Mouse (Mus musculus) layer of hippocampus, adult 9-11 months (tissue): Measurements from ENCODE around the gene Gm39115.
"Not testable (repeated sequence)": the region's sequence is repeated elsewhere in the genome, so short reads cannot be mapped to it uniquely, and the experiment has no call there.

Experiments used
- DNase-seq: peaks from one replicate; pipeline ENCODE4 v3.0.0; 2022

Gm39115 gene

DNA sequence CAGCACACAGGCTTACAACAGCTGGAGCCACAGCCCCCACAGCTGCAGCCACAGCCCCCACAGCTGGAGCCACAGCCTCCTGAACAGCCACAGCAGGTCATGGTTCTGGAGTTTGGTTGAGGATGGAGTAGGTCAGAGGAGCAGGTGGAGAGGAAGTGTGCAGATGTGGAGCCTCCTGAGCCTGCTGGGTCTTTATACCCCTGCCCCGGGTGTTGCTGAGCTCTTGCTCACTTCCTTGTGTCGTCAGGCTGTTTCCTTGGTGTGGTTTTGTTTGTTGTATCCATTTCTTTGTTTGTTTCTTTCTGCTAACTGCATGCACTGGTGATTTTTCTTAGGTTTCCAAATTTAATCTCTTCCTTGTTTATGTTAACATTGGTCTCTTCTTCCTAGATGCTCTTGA lies at the start of gene Gm39115:
TSS of gene Gm39115 (minus strand) at position 101 of the 400 bp plus-strand sequence.
- not testable (repeated sequence) for DNase-seq

DNA sequence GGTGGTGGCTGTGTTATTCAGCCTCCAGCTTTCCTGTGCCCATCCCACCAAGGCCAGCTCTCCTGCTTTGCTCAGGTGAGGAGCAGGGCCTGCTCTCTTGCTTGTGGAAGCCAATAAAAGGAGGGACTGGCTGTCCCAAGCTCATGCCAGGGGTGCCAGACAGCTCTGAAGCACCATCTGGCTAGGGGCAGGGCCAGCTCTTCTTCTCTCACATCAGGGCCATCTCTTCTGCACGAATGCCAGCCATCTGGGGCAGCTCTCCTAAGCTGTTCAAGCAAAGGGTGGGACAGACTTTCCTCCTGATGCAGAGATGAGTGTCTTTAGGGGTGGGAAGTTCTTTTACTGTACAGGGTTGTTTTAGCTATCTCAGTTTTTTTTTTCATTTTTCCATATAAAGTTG lies 45.2 kb upstream of the Gm39115 start:
- DNase-seq, result no peak

DNA sequence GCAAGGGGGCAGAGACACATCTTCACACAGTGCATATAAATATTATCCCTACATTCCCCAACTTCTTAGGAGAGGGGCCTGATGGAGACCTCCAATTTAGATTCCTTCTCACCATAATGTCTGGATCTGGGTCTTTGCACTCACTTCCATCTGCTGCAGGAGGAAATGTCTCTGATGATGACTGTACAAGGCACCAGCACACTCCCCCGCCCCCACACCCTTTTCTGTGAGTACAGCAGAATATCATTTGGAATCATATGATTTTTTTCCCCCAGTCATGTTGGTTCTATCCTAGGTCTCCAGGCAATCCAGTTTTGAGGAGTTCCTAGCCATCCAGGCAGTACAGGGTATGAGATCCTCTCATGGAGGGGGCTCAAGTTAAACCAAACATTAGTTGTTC lies 42.9 kb upstream of the Gm39115 start:
- peak; percentile 22 for DNase-seq

DNA sequence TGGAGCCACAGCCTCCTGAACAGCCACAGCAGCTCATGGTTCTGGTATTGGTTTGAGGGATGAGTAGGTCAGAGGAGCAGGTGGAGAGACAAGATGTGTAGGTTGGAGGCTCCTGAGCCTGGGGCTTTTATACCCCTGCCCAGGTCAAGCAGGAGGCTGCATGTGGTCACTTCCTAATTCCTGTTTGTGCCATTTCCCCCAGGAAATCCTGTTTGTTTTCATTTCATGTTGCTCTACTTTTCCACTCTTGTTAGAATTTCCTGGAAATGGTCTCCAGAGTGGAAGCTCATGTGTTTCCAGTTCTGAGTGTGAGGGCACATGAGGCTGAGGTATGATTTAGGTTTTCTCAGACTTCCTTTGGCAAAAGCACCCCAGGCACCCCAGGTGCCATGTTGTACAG lies 40.1 kb upstream of the Gm39115 start, which contains the start of gene Krtap5-2:
TSS of gene Krtap5-2 (minus strand) at position 101 of the 400 bp plus-strand sequence.
- not testable (repeated sequence) for DNase-seq

DNA sequence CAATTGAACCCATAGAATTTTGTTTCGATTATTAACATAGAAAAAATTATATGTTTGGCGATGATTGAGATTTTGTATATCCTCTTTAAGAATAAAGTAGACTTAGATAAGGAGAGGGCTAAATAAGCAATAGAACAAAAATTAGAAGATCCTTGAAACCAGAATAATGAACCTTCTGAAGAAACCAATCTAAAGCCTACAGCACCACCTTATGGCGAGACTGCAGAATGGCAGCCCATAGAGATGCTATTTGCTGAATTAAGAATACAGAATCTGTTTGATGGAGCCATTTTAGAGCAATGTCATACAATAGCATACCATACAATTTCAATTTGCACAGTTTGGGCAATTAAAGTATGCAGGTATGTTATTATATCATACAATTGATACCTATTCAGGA lies 34.0 kb upstream of the Gm39115 start:
- no peak for DNase-seq

DNA sequence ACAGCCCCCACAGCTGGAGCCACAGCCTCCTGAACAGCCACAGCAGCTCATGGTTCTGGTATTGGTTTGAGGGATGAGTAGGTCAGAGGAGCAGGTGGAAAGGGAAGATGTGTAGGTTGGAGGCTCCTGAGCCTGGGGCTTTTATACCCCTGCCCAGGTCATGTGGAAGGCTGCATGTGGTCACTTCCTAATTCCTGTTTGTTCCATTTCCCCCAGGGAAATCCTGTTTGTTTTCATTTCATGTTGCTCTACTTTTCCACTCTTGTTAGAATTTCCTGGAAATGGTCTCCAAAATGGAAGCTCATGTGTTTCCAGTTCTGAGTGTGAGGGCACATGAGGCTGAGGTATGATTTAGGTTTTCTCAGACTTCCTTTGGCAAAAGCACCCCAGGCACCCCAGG lies 29.8 kb upstream of the Gm39115 start, which contains the start of gene Gm4553:
TSS of gene Gm4553 (minus strand) at position 101 of the 400 bp plus-strand sequence.
- not testable (repeated sequence) for DNase-seq

DNA sequence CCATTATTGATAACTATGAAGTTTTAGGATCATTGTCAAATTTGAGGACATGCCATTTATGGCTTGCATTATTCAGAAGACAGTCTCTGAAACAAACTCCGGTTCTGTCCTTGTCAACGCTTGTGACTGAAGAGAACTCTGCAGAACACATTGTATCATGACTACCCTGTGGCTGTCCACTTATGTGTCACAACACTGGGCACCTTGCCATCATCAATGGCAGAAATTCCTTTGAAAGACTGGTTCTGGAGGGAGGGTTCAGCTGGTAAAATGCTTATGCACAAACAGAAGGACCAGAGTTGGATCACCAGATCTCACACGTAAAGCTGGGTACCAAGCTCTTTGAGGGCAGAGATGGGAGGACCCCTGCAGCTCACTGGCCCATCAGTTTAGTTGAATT lies 23.5 kb upstream of the Gm39115 start:
- no peak for DNase-seq

DNA sequence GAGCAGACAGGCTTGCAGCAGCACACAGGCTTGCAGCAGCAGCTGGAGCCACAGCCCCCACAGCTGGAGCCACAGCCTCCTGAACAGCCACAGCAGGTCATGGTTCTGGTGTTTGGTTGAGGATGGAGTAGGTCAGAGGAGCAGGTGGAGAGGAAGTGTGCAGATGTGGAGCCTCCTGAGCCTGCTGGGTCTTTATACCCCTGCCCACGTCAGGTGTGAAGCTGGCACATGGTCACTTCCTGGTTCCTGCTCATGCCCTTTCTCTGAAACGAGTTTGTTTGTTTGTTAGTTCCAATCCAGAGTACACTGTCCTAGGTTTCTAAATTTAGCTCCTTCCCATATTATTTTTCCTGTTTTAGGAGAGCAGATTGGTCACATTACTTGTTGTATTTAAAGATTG lies 21.2 kb upstream of the Gm39115 start, which contains the start of gene Gm29735:
TSS of gene Gm29735 (minus strand) at position 101 of the 400 bp plus-strand sequence.
- not testable (repeated sequence) for DNase-seq

DNA sequence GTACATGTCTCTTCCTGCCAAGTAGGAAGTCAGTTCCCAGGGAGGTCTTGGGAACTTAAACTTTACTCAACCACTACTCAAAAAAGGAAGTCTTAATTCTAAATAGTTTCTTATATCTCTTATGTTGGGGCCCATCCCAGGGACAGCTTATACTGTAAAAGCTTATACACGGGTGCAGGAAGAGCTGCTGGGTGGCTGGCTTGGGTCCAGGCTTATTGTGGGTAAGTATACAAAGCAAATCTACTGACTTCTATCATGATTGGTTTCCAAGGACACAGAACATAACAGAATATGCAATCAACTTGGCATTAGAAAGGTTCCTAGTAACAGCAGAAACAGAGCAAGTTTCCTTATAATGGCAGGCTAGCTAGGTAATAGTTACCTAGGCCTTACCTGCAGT lies 19.5 kb upstream of the Gm39115 start:
- DNase-seq, result no peak

DNA sequence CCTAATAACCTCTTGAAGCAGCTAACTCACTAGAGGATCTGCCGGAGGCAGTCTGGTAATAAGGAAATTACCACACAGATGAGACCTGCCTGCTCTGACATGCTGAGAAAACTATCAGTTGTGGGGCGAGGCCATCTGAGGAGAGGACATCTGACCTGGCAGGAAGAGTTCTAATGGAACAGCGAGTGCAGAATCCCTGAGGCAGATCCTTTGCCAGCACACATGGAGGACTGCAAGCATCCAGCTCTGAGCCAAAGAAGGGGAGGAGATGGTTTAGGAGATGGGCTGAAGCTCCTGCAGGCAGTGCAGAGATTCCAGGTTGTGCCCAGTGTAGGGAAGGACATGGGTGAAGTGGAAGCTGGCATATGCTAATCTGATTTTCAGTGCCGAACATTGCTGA lies 16.4 kb upstream of the Gm39115 start:
- no peak for DNase-seq

DNA sequence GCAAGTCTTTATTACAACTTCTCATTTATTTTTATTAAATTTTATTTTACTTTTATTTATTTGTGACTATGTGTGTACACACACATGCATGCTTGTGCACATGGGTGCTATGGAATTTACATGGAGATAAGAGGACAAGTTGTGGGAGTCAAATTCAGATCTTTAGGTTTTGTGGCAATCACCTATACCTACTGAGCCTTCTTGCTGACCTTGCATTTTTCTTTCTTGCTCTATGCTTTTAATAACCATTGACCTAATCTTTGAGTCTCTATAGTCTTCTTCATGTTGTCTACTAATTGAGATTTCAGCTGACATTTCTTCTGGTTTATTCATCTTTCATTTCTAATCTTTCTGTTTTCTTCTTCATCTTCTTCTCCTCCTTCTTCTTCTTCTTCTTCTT lies 12.8 kb upstream of the Gm39115 start:
- no peak for DNase-seq

DNA sequence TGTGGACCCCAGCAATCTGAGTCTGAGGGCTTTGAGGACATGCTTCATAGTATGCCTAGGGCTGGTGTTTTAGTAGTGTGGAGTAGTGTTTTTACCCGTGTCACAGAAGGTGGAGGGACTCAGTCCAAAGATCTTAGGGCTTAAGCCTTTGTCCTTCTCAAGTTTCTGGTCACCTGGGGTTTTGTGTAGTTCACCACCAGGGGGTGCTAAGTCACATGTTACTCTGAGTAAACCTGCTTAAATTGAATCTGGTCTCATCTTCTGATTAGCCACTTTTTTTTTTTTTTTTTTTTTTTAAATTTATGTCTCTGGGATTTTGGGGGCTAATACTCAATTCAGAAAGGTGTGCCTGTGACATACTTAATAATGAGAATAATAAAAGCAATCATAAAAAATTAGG lies 10.2 kb upstream of the Gm39115 start:
- peak; percentile 11 for DNase-seq

DNA sequence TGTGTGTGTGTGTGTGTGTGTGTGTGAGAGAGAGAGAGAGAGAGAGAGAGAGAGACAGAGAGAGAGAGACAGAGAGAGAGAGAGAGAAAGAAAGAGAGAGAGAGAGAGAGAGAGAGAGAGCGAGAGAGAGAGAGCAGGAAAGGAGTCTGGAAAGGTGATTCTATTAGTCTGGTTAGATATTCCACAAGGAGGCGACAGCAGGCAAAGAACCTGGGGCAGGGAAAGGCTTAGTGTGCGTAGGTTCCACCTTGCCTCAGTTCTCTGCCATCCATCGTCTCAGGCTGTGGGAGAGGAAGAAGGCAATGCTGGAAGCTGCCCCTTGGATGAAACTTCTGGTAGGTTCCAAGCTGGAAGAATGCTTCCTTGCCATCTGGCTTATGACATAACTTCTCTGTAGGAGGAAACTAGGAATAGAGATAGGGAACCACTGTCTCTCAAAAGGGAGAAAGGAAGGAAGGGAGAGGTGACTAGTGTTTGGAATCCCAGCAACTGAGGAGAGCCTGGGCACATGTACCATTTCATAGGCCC lies 9.6 kb upstream of the Gm39115 start:
- DNase-seq, result no peak

DNA sequence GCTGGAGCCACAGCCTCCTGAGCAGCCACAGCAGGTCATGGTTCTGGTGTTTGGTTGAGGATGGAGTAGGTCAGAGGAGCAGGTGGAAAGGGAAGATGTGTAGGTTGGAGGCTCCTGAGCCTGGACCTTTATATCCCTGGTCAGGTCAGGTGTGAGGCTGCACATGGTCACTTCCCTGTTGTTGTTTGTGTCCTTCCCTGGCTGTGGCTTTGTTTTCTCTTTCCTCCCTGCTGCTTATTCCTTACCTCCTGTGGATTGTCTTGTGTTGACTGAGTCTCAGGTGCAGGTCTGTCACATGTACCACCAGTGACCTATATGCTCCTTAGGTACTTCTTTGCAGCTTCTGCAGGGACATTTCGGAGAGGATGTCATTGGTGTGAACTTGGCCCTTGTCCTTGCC lies 8.7 kb upstream of the Gm39115 start, which contains the start of gene Gm45337:
TSS of gene Gm45337 (minus strand) at position 101 of the 400 bp plus-strand sequence.
- no peak for DNase-seq

DNA sequence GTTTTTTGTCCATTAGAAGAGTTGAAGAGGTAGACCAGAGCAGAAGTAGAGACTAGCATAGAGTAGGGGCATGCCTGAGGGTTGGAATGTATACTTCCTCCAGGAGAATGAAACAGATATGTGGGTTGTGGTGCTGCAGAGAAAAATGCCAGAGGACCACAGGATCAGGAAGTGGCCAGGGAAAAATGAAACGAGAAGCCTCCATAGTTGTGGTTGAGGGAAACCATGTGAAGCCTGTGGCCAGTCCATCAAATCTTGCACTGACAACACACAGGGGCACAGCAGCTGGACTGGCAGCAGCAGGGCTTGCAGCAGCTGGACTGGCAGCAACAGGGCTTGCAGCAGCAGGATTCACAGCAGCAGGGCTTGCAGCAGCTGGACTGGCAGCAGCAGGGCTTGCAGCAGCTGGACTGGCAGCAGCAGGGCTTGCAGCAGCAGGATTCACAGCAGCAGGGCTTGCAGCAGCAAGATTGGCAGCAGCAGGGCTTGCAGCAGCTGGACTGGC lies 7.7 kb upstream of the Gm39115 start:
- DNase-seq, result not testable (repeated sequence)

DNA sequence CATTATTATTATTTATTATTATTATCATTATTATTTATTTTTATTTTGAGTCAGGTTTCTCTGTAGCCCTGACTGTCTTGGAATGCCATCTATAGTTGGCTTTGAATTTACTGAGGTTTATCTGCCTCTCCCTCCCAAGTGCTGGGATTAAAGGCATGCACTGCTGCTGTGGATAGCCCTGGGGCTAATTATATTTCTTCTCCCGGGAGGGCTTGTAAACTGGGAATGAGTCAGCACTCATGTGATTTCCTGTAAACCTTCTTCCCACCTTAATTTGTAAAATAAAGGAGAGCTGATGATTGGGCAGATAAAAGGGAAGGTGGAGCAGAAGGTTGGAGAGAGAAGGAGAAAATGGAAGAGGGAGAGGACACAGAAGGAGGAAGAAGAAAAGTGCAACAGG lies 4.9 kb upstream of the Gm39115 start:
- no peak for DNase-seq

DNA sequence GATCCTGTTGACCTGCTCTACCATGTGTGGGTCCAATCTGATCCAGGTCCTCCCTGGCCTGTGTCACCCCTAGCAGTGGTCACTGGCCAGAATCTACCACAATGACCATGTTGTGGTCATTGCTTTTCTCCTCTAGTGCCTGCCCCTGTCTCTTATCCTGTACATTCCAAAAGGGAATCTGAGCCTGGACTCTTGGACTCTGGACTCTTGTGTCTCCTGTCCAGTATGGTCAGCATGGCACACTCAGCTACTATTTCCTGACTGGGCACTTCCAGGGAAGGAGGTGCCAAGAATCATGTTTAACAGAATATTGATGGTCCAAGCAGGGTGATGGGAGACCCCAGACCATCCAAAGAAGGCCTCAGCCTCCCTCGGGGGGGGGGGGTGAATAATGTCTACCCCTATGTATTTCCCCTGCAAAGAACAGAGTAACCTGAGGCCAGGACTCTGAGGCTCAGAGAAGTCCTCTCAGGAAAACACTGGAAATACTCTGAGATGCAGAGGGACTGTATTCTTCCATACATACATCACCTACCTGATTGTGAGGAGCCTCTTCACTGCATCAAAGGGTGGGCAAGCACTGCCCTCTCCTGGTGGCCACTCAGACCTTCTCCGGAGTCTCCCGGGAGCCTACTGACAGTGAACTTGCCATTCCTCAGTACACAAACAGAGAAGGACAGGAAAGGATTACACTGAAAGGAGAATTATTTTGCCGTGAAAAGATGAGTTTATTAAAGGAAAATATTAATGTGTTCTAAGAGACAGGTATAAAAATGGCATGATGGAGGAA lies 1.4 kb downstream of the Gm39115 start:
- no peak for DNase-seq

DNA sequence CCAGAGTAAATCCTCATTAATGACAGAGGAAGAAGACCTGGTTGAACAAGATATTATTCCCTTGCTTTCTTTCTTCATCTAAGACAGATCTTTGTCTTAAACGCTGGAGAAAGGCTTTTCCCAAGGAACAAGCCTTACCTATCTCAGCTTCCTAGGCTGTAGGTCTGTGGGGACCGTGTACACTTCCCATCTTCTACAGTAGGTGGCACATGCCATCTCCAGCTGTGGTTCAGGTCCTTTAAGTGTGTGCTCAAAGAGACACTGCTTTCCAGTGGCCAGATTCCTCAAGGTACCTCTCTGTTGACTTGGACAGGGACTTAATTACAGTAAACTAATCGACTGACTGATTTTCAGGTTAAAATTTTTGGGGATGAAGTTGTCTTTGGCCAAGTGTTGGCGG lies 7.0 kb downstream of the Gm39115 start:
- DNase-seq, result no peak

DNA sequence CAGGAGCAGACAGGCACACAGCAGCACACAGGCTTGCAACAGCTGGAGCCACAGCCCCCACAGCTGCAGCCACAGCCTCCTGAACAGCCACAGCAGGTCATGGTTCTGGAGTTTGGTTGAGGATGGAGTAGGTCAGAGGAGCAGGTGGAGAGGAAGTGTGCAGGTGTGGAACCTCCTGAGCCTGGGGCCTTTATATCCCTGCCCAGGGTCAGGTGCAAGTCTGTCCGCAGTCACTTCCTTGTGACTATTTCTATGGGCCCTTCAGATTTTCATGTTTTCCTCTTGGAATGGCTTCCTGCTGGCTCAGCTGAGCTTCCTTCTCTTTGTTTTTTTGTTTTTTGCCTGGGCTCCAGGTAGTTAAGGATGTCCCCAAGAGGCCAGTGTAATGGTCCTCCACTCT lies 15.2 kb downstream of the Gm39115 start, which contains the start of gene Gm45618:
TSS of gene Gm45618 (minus strand) at position 101 of the 400 bp plus-strand sequence.
- not testable (repeated sequence) for DNase-seq

DNA sequence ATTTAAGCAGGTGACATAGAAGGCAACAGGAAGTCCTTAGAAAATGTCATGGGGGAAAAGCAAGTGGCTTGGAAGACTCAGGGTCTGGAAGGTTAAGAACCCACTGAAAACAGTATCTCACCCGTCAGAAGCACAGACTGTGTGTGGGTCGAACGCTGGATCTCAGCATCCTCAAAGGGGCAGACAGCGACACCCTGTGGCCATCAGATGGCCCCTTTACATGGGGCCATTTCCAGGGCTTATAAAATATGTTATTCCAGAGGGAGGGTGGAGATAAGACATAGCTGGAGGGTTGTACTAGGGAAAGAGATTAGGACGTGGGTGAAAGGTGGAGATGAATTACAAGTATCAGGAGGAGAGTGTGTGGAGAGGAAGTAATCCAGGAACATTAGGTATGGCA lies 16.2 kb downstream of the Gm39115 start:
- DNase-seq, result no peak

DNA sequence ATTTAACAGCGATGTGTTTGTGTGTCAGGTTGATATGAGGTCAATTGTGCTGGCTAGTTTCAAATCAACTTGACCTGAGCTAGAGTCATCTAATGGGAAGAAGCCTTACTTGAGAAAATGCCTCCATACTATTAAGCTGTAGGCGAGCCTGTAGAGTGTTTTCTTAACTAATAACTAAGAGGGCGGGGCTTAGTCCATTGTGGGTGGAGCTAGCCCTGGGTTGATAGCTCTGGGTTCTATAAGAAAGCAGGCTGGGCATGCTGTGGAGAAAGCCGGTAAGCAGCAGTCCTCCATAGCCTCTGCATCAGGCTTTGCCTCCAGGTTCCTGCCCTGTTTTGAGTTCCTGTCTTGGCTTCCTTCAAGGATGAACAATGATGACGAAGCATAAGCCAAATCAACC lies 31.1 kb downstream of the Gm39115 start:
- DNase-seq, result no peak

DNA sequence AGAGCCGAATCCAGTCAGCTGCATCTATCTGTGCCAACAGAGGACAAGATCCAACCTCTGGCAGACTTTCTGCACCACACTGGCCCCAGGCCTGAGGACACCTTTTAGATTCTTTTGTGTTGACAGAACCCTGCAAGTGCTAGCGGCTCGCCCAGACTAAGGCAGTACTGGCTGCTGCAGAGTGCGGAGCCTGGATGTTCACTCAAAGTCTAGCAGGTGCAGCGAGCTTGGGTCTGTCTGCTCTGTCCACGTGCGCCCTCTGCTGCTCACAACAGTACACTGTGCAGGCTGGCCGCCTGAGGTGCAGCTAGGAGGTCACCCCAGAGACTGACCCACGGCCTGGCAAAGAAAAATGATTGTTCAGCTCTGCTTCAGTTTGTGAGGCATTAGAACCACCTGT lies 38.1 kb downstream of the Gm39115 start:
- peak; percentile 78 for DNase-seq

DNA sequence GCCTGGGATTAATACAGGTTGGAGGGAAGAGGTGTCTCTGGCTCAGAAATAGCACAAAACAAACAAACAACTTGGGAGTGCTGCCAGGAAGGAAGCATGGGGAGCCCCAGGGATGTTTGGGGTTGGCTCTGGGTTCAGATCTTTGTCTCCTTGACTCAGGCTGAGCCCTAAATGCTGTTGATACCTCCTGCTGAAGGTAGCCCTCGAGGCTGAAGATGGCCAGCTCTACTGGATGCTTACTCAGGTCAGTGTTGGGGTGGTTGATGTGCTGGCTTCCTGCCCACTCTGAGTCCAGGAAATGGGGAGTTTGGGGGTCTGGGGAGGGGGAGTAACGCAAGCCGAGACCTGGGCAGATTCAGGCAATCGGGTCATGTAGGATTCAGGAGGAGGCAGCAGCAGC lies 39.1 kb downstream of the Gm39115 start:
- no peak for DNase-seq
